Mouse (Mus musculus): ENCODE measurements around the gene Fam241b.

Fam241b gene

GRCm38 (mm10) chr10:62070636-62071035, 73.1 kb downstream of the Fam241b start:
- no peak for DNase-seq (ENCODE audit: low spot score)

- no peak for DNase-seq (ENCODE audit: low spot score)
These were observed 73.8 kb downstream of the Fam241b start for GRCm38 (mm10) chr10:62069946-62070345.

- no peak for DNase-seq (ENCODE audit: low spot score)
These were observed 74.3 kb downstream of the Fam241b start for GRCm38 (mm10) chr10:62069398-62069797.

GRCm38 (mm10) chr10:62068532-62068931, 75.2 kb downstream of the Fam241b start:
- DNase-seq (ENCODE audit: low spot score), result no peak

GRCm38 (mm10) chr10:62066213-62066612, 77.5 kb downstream of the Fam241b start:
- no peak for DNase-seq (ENCODE audit: low spot score)

GRCm38 (mm10) chr10:62062786-62063185, 80.9 kb downstream of the Fam241b start:
- no peak for DNase-seq (ENCODE audit: low spot score)

GRCm38 (mm10) chr10:62060969-62061678, 82.6 kb downstream of the Fam241b start:
- DNase-seq (ENCODE audit: low spot score), result no peak

- no peak for DNase-seq (ENCODE audit: low spot score)
These were observed 83.4 kb downstream of the Fam241b start for GRCm38 (mm10) chr10:62060224-62060913.

- no peak for DNase-seq (ENCODE audit: low spot score)
These were observed 85.0 kb downstream of the Fam241b start for GRCm38 (mm10) chr10:62058508-62059375.
